Mouse (Mus musculus): ENCODE data around the gene Ikzf5.
"Not testable (repeated sequence)": the region's sequence is repeated elsewhere in the genome, so short reads cannot be mapped to it uniquely, and the experiment has no call there.

The Ikzf5 gene

GRCm38 (mm10) chr7:131410416-131411058, at the start of gene Ikzf5, which contains the start of gene Acadsb:
TSS of gene Ikzf5 (minus strand) at chr7:131410521.
TSS of gene Acadsb (plus strand) at chr7:131410601.
- in situ Hi-C loops (cut with MboI, MseI) = loop anchor here (5.0 kb wide), 1 partner anchor 48 kb away; the partner anchor contains the start of gene 2310057M21Rik

- in situ Hi-C loops (cut with MboI, MseI) = no loop called here
Observed at GRCm38 (mm10) chr7:131456714-131457113, 46.4 kb upstream of the Ikzf5 start.

GRCm38 (mm10) chr7:131437051-131437450, 26.7 kb upstream of the Ikzf5 start:
- in situ Hi-C loops (cut with MboI, MseI) = no loop called here

- in situ Hi-C loops (cut with MboI, MseI) = no loop called here
Observed at GRCm38 (mm10) chr7:131434276-131434675, 24.0 kb upstream of the Ikzf5 start.

- in situ Hi-C loops (cut with MboI, MseI) = no loop called here
Observed at GRCm38 (mm10) chr7:131432244-131432643, 21.9 kb upstream of the Ikzf5 start.

GRCm38 (mm10) chr7:131427331-131427730, 17.0 kb upstream of the Ikzf5 start:
- in situ Hi-C loops (cut with MboI, MseI) = no loop called here

GRCm38 (mm10) chr7:131424912-131425311, 14.6 kb upstream of the Ikzf5 start:
- in situ Hi-C loops (cut with MboI, MseI) = no loop called here

- in situ Hi-C loops (cut with MboI, MseI) = no loop called here
Observed at GRCm38 (mm10) chr7:131417605-131418004, 7.3 kb upstream of the Ikzf5 start.

- in situ Hi-C loops (cut with MboI, MseI) = not testable (repeated sequence)
Observed at GRCm38 (mm10) chr7:131416742-131417141, 6.4 kb upstream of the Ikzf5 start.

GRCm38 (mm10) chr7:131411941-131412270, 1.6 kb upstream of the Ikzf5 start:
- in situ Hi-C loops (cut with MboI, MseI) = loop anchor here (5.0 kb wide), 1 partner anchor 50 kb away; the partner anchor contains the start of gene 2310057M21Rik

- in situ Hi-C loops (cut with MboI, MseI) = loop anchor here (5.0 kb wide), 1 partner anchor 49 kb away; the partner anchor contains the start of gene 2310057M21Rik
Observed at GRCm38 (mm10) chr7:131411221-131411940, 1.1 kb upstream of the Ikzf5 start.

GRCm38 (mm10) chr7:131409988-131410385, 334 bp downstream of the Ikzf5 start:
- in situ Hi-C loops (cut with MboI, MseI) = loop anchor here (5.0 kb wide), 1 partner anchor 48 kb away; the partner anchor contains the start of gene 2310057M21Rik

- in situ Hi-C loops (cut with MboI, MseI) = no loop called here
Observed at GRCm38 (mm10) chr7:131409321-131409987, 867 bp downstream of the Ikzf5 start.

GRCm38 (mm10) chr7:131391761-131392160, 18.6 kb downstream of the Ikzf5 start:
- in situ Hi-C loops (cut with MboI, MseI) = not testable (repeated sequence)

GRCm38 (mm10) chr7:131371880-131372651, 38.3 kb downstream of the Ikzf5 start:
- in situ Hi-C loops (cut with MboI, MseI) = no loop called here

GRCm38 (mm10) chr7:131371470-131371860, 38.9 kb downstream of the Ikzf5 start:
- in situ Hi-C loops (cut with MboI, MseI) = no loop called here

- in situ Hi-C loops (cut with MboI, MseI) = no loop called here
Observed at GRCm38 (mm10) chr7:131370648-131371469, 39.5 kb downstream of the Ikzf5 start, which contains the start of gene Pstk. TSS of gene Pstk (plus strand) at chr7:131371141.

- in situ Hi-C loops (cut with MboI, MseI) = loop anchor here (5.0 kb wide), 1 partner anchor 48 kb away; the partner anchor contains the start of genes Acadsb and Ikzf5
Observed at GRCm38 (mm10) chr7:131364131-131364530, 46.2 kb downstream of the Ikzf5 start.

GRCm38 (mm10) chr7:131362615-131363300, 47.6 kb downstream of the Ikzf5 start, which contains the start of gene 2310057M21Rik:
TSS of gene 2310057M21Rik (minus strand) at chr7:131362759.
- in situ Hi-C loops (cut with MboI, MseI) = loop anchor here (5.0 kb wide), 1 partner anchor 50 kb away; the partner anchor contains the start of genes Acadsb and Ikzf5

GRCm38 (mm10) chr7:131362269-131362614, 48.1 kb downstream of the Ikzf5 start:
- in situ Hi-C loops (cut with MboI, MseI) = loop anchor here (5.0 kb wide), 1 partner anchor 50 kb away; the partner anchor contains the start of genes Acadsb and Ikzf5

Measured in T-helper 1 cell (primary cell).